Mouse (Mus musculus) G1E (cell line): ENCODE measurements around the gene Depdc1b.

Source experiments
- CTCF ChIP-seq: IDR thresholded peaks from 2 replicates; pipeline ENCODE4 v1.5.1; 2012; ENCODE audit warnings: low read depth, low read length, inconsistent platforms, mixed read lengths
- POLR2AphosphoS5 ChIP-seq: IDR thresholded peaks from 2 replicates; pipeline ENCODE4 v1.6.1; 2012; ENCODE audit warnings: low read depth, low read length, inconsistent platforms; ENCODE audit not compliant: insufficient replicate concordance

- no peak for TF ChIP-seq CTCF
- no peak for TF ChIP-seq POLR2AphosphoS5
Observed at GRCm38 (mm10) chr13:108302957-108303675, 13.0 kb upstream of the Depdc1b start.
